Mouse (Mus musculus) left cerebral cortex, adult 2 months (tissue): ENCODE results near the gene Pomgnt1. TPM values are rescaled to one million over a fixed set of nuclear protein-coding genes. Genes with fewer than 3 reads are reported as not detected.
A peak's percentile ranks its signal among the peaks of the same experiment; 100 is the strongest.

Experiments
- DNase-seq, 2 experiments: peaks; one replicate each; pipeline ENCODE4 v3.0.0; 2021 to 2022; ENCODE audit warnings: low spot score in 2 of 2, mixed read lengths in 1 of 2; ENCODE audit errors: extremely low spot score in 1 of 2
- H3K27ac ChIP-seq: fragments of 200-600 bp; 2 replicates; pipeline ENCODE4 v1.8.1; 2022
- H3K4me3 ChIP-seq: fragments of 200-600 bp; 2 replicates; pipeline ENCODE4 v1.8.1; 2022
- CTCF ChIP-seq: fragments of 200-600 bp; IDR thresholded peaks from 2 replicates; pipeline ENCODE4 v1.8.1; 2022; ENCODE audit warnings: antibody characterized with exemption, mild to moderate bottlenecking, moderate library complexity
- intact Hi-C: fragments of 180-260 bp; cut with DNase I; formaldehyde crosslinking; loops from one replicate; pipeline ENCODE4 v1.15.1; 2025
- long read RNA-seq, 2 experiments: library from polyadenylated mRNA; stranded (forward); transcript quantifications; one replicate each; pipeline ENCODE4 v2.0.0; 2021; ENCODE audit warnings: borderline mapping rate in 2 of 2
- total RNA-seq, 2 experiments: library from RNA; stranded (reverse); gene quantifications; 2 replicates each; pipeline ENCODE4 v1.2.3; 2021

Gene Pomgnt1
- 10 to 100 TPM; 80.2 to 85.6 TPM for total RNA-seq
- long read RNA-seq, experiment 1, transcript Pomgnt1-203 (22 exons, 2,719 nt) = major isoform, 157 of 193 reads
- long read RNA-seq, experiment 1, partial matches to known transcripts = 6 of 193 reads
- long read RNA-seq, experiment 1, other reads (novel, unspliced or antisense) = 28 of 193 reads
- long read RNA-seq, experiment 2, transcript Pomgnt1-203 (22 exons, 2,719 nt) = major isoform, 127 of 176 reads
- long read RNA-seq, experiment 2, transcript Pomgnt1-202 (21 exons, 2,613 nt) = minor isoform, 5 of 176 reads
- long read RNA-seq, experiment 2, partial matches to known transcripts = 10 of 176 reads
- long read RNA-seq, experiment 2, other reads (novel, unspliced or antisense) = 34 of 176 reads

DNA sequence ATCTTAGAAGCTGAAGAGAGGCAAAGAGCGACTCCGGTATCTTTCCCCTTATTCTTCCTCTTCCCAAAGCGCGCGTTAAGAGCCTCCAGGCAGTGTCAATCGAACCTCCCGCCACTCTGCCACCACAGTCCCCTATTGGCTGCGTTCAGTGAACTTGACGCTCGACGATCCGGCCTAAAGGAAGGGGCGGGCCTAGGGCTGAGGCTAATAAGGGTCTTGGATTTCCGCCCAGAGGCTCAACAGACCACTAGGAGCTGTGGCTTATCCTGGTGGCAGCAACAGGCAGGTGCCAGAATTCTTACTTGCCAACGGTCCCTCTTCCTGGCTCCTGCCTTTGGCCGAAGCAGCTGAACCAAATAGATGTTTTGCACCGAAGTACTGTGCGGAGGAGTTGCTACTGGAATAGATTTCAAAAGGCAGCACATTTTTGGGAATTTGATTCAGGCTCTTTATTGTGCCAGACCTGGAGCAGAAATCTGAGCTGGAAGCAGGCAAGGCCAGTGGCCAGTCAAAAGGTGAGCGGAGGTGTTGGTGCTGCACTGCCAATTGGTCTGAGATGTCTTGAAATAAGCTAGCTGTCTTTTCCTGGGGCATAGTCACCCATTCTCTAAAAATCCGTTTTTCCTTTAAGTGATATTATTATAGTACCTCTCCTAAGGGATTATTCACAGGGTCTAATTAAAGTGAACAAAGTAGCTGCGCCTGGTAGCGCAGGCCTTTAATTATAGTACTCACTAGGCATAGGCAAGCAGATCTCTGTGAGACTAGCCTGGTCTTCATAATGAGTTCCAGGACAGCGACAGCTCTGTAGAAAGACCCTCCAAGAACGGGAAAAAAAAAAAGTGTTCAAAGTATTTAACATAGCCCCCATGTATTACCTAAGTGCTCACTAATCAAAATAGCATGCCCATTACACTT is at the start of gene Pomgnt1, which contains the start of gene Rad54l:
Gene Pomgnt1, plus strand, starts transcription at position 239 of the 918 bp plus-strand sequence.
Gene Rad54l, minus strand, starts transcription at position 89 of the 918 bp plus-strand sequence.
- peak within 1 kb of the TSS; percentile 50 for H3K4me3 ChIP-seq
- peak; percentile 21 for TF ChIP-seq CTCF
- peak; percentile 72 to 74 for DNase-seq
- H3K27ac ChIP-seq = peak within 1 kb of the TSS; percentile 72
- intact Hi-C loops = no loop called here

DNA sequence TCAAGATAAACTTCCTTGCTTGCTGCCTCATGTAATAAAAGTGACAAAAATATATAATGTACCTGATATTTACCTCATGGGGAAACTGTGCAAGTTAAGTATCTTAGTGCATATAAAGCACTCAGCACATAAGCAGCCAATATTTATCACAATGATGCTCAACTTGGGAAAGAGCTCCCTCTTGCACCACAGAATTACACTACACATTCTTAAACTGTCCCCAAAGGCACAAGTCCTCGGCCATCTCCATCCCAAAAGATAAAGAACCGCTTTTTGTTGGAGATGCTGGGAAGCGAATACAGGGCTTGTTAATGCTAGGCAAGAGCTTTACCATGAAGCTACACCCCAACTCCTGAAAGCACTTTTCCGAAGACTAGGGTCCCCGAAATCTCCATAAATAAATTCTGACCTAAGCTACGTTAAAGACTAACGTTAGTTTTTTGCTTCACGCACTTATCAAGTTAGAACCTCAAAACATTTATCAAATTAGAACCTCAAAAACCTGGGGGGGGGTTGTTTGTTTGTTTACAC is 49.4 kb upstream of the Pomgnt1 start:
- no peak for DNase-seq
- intact Hi-C loops = no loop called here
- TF ChIP-seq CTCF = peak; percentile 28
- Histone ChIP-seq H3K27ac (peak overlapping the region; percentile 96), H3K4me3 (peak overlapping the region; percentile 72)

DNA sequence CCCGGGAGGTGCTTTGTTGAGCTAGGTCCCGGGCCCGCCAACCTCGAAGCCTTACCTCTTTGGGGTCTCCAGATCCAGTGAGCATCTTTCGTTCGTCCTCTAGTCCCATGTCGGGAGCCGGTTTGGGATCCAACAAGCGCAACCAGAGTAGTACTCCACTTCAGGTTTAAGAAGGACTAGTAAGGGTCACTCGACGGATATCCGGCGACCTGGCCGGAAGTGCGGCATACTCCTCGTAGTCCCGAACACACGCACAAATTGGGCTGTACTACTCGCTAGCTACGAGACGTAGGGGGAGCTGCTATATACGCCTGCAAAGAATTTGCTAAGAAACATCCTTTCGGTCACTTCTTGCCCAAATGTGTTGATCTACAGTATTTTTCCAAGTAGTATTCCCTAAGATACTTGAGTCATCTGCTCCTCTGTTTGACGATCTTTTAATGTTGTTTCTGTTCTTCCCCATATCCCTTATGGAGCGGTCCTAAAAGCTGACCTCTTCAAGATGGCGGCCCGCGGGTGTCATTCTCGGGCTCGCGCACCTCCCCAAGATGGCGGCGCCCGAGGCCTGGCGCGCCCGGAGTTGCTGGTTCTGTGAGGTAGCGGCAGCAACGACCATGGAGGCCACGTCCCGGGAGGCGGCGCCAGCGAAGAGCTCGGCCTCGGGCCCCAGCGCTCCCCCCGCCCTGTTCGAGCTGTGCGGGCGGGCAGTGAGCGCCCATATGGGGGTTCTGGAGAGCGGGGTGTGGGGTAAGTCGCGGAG is 48.6 kb upstream of the Pomgnt1 start, which contains the start of the genes Uqcrh and Lrrc41:
Gene Uqcrh, minus strand, starts transcription at position 211 of the 760 bp plus-strand sequence.
Gene Lrrc41, plus strand, starts transcription at position 409 of the 760 bp plus-strand sequence.
- intact Hi-C loops = no loop called here
- Histone ChIP-seq H3K27ac (peak within 1 kb of the TSS; percentile 96), H3K4me3 (peak within 1 kb of the TSS; percentile 72)
- no peak for TF ChIP-seq CTCF
- DNase-seq = peak; percentile 94 to 95

DNA sequence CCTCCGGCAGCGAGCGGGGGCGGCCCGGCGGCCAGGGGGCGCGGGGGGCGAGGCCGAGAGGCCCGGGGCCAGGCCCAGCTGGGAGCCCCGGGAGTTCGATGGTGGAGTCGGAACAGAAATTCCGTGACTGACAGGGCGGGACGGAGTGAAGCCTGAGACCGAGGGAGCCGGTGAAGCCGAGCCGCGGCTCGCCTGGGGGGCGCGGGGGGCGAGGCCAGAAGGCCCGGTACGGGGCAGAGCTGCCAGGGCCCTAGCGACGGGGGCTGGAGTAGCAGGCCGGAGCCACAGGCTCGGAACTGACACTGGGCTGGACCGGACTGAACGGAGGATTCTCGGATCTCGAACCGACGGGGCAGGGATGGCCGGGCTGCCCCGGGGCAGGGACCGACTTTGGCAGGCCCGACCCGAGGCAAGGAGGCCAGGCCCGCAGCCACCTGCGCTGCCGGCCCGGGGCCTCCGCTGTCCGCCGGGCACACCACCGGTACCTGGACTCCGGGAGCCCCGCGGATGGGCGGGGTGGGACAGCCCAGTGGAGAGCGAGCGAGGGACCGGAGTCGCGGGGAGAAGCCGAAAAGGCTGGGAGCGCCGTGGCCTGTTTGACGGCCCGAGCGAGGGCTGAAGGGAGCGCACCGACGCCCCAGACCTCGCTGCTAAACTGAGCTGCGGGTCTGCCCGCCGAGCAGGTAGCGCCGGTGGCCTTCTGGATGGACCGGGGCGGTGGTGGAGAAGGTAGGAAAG is 47.8 kb upstream of the Pomgnt1 start:
- TF ChIP-seq CTCF = peak; percentile 47
- peak; percentile 57 to 64 for DNase-seq
- Histone ChIP-seq H3K4me3 (peak overlapping the region; percentile 72), H3K27ac (peak overlapping the region; percentile 96)
- intact Hi-C loops = no loop called here

DNA sequence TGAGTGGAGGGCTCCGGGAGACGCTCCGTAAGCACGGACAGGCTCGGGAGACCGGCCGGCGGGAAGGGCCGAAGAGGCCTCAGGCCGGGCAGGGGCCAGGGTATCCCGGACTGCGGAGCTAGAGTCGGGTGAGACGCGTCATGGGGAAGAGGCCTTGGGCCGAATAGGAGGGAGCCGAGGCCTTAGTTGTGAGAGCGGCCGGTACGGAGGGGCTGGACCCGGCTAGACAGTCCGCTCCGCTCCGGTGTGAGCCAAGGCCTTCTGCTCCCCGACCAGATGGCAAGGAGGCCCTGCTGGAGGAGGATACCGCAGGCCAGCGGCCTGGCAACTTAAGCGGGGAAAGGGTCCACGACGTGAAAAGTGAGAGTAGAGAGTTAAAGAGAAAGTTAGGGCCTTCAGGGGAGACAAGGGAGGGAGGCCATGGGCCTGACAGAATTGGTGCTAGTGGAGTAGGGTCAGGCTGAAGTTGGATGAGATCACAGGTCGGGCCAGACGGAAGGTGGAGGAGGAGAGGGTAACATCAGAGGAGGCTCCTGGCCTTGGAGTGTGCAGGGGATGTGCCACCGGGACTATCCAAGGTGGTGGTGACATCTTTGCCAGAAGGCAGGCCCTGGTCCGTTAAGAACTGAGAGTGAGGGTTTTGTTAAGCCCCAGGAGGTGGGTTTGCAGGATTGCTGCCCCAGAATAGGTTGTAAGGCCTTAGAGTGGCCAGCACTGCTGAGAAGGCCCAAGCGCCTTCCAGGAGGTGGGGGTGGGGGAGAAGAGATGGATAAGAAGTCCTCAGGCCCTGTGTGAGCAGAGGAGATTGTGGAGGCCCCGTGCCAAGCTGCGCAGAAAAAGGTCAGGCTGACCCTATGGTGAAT is 47.0 kb upstream of the Pomgnt1 start:
- DNase-seq = peak; percentile 38 to 41
- intact Hi-C loops = no loop called here
- no peak for TF ChIP-seq CTCF
- Histone ChIP-seq H3K27ac (peak overlapping the region; percentile 96), H3K4me3 (peak overlapping the region; percentile 72)

DNA sequence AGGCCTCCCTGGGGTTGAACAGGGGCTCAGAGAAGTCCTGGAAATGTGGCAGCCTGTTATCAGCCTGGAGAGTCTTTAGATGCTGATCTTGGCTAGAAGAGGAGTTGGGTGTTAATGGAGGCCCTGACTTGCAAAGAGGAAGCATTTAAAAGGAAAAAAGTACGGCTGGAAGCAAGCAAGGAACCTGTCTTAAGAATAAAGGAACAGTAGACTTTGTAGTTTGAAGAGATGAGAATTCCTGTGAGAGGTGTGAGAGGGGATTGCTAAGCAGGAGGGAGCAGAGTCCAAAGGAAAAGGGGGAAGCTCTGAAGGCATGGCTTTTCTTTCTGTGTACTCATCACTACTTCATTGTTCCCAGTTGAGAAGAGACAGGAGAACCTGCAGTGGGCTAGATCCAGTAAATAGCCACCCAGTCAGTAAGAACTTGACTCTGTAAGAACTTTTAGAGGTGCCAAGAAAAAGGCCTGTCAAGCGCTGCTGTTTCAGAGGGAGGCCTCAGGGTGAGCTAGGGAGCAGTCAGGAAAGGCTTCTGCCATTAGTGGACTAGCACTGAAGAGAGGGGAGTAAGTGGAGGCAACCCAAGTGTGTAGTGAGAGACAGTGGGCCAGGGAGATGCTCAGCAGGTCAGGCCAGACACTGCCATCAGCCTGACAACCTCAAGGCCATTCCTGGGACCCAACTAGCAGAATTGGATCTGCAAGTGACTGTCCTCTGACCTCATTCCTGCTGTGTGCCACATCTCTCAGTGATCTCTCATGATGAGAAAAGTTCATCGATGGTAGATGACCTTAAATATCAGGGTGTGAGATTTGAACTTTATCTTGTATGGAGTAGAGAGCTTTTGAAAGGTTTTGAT is 46.2 kb upstream of the Pomgnt1 start:
- H3K4me3 ChIP-seq = peak overlapping the region; percentile 72
- peak overlapping the region; percentile 96; the same call in 1 of the 2 replicates for H3K27ac ChIP-seq
- intact Hi-C loops = no loop called here

DNA sequence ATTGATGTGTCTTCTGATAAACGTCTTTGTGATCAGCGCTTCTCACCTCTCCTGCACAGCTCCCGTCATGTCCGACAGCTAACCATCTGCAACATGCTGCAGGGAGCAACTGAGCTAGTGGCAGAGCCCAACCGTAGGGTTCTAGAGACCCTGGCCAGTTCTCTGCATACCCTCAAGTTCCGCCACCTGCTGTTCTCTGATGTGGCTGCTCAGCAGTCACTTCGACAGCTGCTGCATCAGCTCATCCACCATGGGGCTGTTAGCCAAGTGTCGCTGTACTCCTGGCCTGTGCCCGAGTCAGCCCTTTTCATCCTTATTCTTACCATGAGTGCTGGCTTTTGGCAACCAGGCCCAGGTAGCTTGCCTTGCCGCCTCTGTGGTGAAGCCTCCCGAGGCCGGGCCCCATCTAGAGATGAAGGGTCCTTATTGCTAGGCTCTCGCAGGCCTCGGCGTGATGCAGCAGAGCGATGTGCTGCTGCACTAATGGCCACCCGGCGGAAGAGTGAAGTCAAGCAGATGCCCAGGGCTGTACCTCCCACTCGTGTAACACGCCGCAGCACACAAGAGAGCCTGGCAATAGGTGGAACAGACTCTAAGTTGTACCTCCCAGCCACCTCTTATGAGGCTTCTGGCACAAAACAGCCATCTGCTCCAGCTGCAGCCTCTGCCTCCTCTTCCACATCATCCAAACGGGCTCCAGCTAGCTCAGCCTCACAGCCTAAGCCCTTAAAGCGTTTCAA is 35.0 kb upstream of the Pomgnt1 start:
- H3K27ac ChIP-seq = peak overlapping the region; percentile 7; the same call in 1 of the 2 replicates
- no peak for DNase-seq
- TF ChIP-seq CTCF = no peak
- intact Hi-C loops = no loop called here
- H3K4me3 ChIP-seq = no peak overlapping the region

More for the DNA sequence above, 46.2 kb upstream of the Pomgnt1 start:
- DNase-seq = no peak
- no peak for TF ChIP-seq CTCF

DNA sequence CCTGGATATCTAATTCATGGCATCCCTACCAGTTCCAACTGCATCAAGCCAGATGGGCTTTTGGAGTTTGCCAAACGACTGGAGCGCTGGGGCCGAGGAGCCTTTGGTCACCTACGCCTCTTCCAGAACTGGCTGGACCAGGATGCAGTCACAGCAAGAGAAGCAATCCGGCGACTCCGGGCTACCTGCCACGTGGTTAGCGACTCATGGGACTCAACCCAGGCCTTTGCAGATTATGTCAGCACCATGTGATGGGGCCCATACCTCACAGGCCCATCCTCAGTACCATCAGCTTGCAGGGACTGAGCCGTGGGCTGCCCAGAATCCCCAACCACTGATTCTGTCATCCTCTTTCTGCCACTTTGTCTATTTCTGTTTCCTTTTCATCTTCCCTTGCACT is 27.3 kb upstream of the Pomgnt1 start:
- Histone ChIP-seq H3K27ac (no peak overlapping the region), H3K4me3 (no peak overlapping the region)
- no peak for TF ChIP-seq CTCF
- intact Hi-C loops = no loop called here
- DNase-seq = no peak
